Mouse (Mus musculus) G1E (cell line): Measurements from ENCODE around the gene Plcb1.

Experiments used
- CTCF ChIP-seq: IDR thresholded peaks from 2 replicates; pipeline ENCODE4 v1.5.1; 2012; ENCODE audit warnings: low read depth, low read length, inconsistent platforms, mixed read lengths
- GATA1 ChIP-seq: IDR thresholded peaks from 2 replicates; pipeline ENCODE4 v1.6.1; 2012; ENCODE audit warnings: borderline replicate concordance, low read length, inconsistent platforms, mixed read lengths
- POLR2AphosphoS5 ChIP-seq: IDR thresholded peaks from 2 replicates; pipeline ENCODE4 v1.6.1; 2012; ENCODE audit warnings: low read depth, low read length, inconsistent platforms; ENCODE audit not compliant: insufficient replicate concordance
- TAL1 ChIP-seq: conservative IDR thresholded peaks from 2 replicates; pipeline ENCODE4 v1.6.1; 2012; ENCODE audit warnings: low read depth, low read length, inconsistent platforms, mixed read lengths

DNA sequence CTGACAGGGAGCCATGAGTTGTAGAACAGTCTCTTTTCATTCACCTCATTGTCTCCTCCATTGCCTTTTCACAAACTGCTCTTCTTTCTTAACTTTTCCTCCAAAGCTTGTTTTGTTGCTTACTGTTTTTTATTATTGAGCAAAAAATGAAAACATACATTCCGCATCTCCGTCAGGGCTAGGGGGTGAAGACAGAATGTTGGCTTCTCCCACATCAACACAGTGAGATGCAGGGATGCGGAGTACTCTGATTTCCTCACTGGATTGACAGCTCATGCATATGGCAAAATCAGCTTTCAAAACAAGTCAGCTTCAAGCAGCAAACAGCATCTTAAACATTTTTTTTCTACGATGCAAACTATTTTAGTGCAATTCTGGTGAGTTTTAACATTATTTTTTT is 108.9 kb downstream of the Plcb1 start:
- TF ChIP-seq GATA1 (no peak), CTCF (no peak), POLR2AphosphoS5 (no peak), TAL1 (no peak)
